Mouse (Mus musculus) stomach, postnatal 0 days (tissue): Measurements from ENCODE around the gene Gmnn. TPM values are rescaled to one million over a fixed set of nuclear protein-coding genes. Genes with fewer than 3 reads are reported as not detected.
"Not testable (repeated sequence)": the region's sequence is repeated elsewhere in the genome, so short reads cannot be mapped to it uniquely, and the experiment has no call there.

ENCODE experiments used
- ATAC-seq: fragments of 200-750 bp; cut with Nextera tagmentation; 2 replicates; pipeline ENCODE4 v1.8.0; 2017; ENCODE audit not compliant: low FRiP score, low TSS enrichment
- DNase-seq: peaks from one replicate; pipeline ENCODE4 v3.0.0-alpha.2; 2016; ENCODE audit warnings: low spot score
- H3K27ac ChIP-seq: fragments of 300-500 bp; sonication (generic); replicated peaks from 2 replicates; pipeline ENCODE4 v1.5.1; 2014; ENCODE audit warnings: mild to moderate bottlenecking, control low read depth
- H3K27me3 ChIP-seq: fragments of 300-500 bp; sonication (generic); 2 replicates; pipeline ENCODE4 v1.6.1; 2014; ENCODE audit warnings: low read length; ENCODE audit not compliant: control insufficient read depth, insufficient read depth
- H3K36me3 ChIP-seq: fragments of 300-500 bp; sonication (generic); 2 replicates; pipeline ENCODE4 v1.6.1; 2014; ENCODE audit warnings: low read length, mixed read lengths; ENCODE audit not compliant: control insufficient read depth, insufficient read depth
- H3K4me1 ChIP-seq: fragments of 300-500 bp; sonication (generic); replicated peaks from 2 replicates; pipeline ENCODE4 v1.6.1; 2014; ENCODE audit warnings: antibody characterized with exemption; ENCODE audit not compliant: control insufficient read depth, insufficient read depth
- H3K4me2 ChIP-seq: fragments of 300-500 bp; sonication (generic); replicated peaks from 2 replicates; pipeline ENCODE4 v1.6.1; 2014; ENCODE audit warnings: low read depth, mild to moderate bottlenecking, control low read depth, moderate library complexity
- H3K4me3 ChIP-seq: fragments of 300-500 bp; sonication (generic); 2 replicates; pipeline ENCODE4 v1.5.1; 2014; ENCODE audit warnings: low read depth, low read length, control low read depth
- H3K9ac ChIP-seq: fragments of 300-500 bp; sonication (generic); 2 replicates; pipeline ENCODE4 v1.6.1; 2014; ENCODE audit warnings: mild to moderate bottlenecking, low read length, control low read depth, mixed read lengths
- H3K9me3 ChIP-seq: fragments of 300-500 bp; sonication (generic); 2 replicates; pipeline ENCODE4 v1.6.1; 2016; ENCODE audit warnings: low read length; ENCODE audit not compliant: control insufficient read depth
- CTCF ChIP-seq: IDR thresholded peaks from 2 replicates; pipeline ENCODE4 v1.5.1; 2016; ENCODE audit warnings: antibody characterized with exemption, low read depth, mild to moderate bottlenecking, moderate library complexity
- EP300 ChIP-seq: optimal IDR thresholded peaks from 2 replicates; pipeline ENCODE3; 2016; ENCODE audit warnings: antibody characterized with exemption
- WGBS: fragments of 180-500 bp; shearing (Covaris S2); extraction: QIAGEN DNeasy Blood & Tissue Kit; methylation state at CpG from one replicate; pipeline ENCODE4 v1.1.7; 2014; 5-methylcytosine and 5-hydroxymethylcytosine counted together
- polyA plus RNA-seq: library from polyadenylated mRNA; unstranded; fragments of >200 nt; fragmentation: Nextera tagmentation; extraction: Ambion mirVana; gene quantifications from 2 replicates; pipeline ENCODE4 v1.2.1, GENCODE M21; 2015

Gene Gmnn
- polyA plus RNA-seq, 1 experiment from 2014 or later = 43.3 TPM

- WGBS = 85% methylated on average over 5 of the region's 5 CpGs
- H3K9me3 ChIP-seq = no peaks in the 10 kb centered on the region
Observed at GRCm38 (mm10) chr13:24787477-24787876, 25.8 kb upstream of the Gmnn start.

GRCm38 (mm10) chr13:24786014-24786490, 24.3 kb upstream of the Gmnn start:
- Histone ChIP-seq H3K27me3 (no peaks in the 10 kb centered on the region), H3K4me3 (no peak overlapping the region), H3K9ac (no peak overlapping the region), H3K4me1 (no peaks in the 10 kb centered on the region), H3K9me3 (no peaks in the 10 kb centered on the region), H3K27ac (no peak overlapping the region), H3K4me2 (no peak overlapping the region), H3K36me3 (no peaks in the 10 kb centered on the region)
- WGBS = 53% methylated on average over 11 of the region's 11 CpGs
- ATAC-seq (no peak), DNase-seq (no peak)
- TF ChIP-seq CTCF (no peak), EP300 (no peak)

More at GRCm38 (mm10) chr13:24787477-24787876, 25.8 kb upstream of the Gmnn start:
- H3K4me2 ChIP-seq = no peak overlapping the region
- no peak overlapping the region for H3K27ac ChIP-seq
- no peak overlapping the region for H3K9ac ChIP-seq
- ATAC-seq (no peak), DNase-seq (no peak)
- no peaks in the 10 kb centered on the region for H3K36me3 ChIP-seq
- H3K27me3 ChIP-seq = no peaks in the 10 kb centered on the region
- no peaks in the 10 kb centered on the region for H3K4me1 ChIP-seq
- no peak overlapping the region for H3K4me3 ChIP-seq
- TF ChIP-seq EP300 (no peak), CTCF (no peak)

GRCm38 (mm10) chr13:24781916-24782315, 20.2 kb upstream of the Gmnn start:
- Histone ChIP-seq H3K4me3 (no peak overlapping the region), H3K9me3 (no peaks in the 10 kb centered on the region), H3K36me3 (no peaks in the 10 kb centered on the region), H3K27me3 (no peaks in the 10 kb centered on the region), H3K27ac (no peak overlapping the region), H3K9ac (no peak overlapping the region), H3K4me1 (no peaks in the 10 kb centered on the region), H3K4me2 (no peak overlapping the region)
- TF ChIP-seq CTCF (no peak), EP300 (no peak)
- ATAC-seq (peak; percentile 56; the same call in 1 of the 2 replicates), DNase-seq (no peak)
- 46% methylated on average over 5 of the region's 5 CpGs for WGBS

GRCm38 (mm10) chr13:24778706-24779380, 17.1 kb upstream of the Gmnn start:
- Histone ChIP-seq H3K36me3 (no peaks in the 10 kb centered on the region), H3K27me3 (no peaks in the 10 kb centered on the region), H3K4me2 (no peak overlapping the region), H3K9ac (no peak overlapping the region), H3K27ac (no peak overlapping the region), H3K4me3 (no peak overlapping the region), H3K9me3 (no peaks in the 10 kb centered on the region), H3K4me1 (no peaks in the 10 kb centered on the region)
- ATAC-seq (no peak), DNase-seq (no peak)
- no peak for TF ChIP-seq CTCF
- TF ChIP-seq EP300 = no peak
- WGBS = 80% methylated on average over 8 of the region's 8 CpGs

GRCm38 (mm10) chr13:24778026-24778425, 16.3 kb upstream of the Gmnn start:
- Histone ChIP-seq H3K27me3 (no peaks in the 10 kb centered on the region), H3K4me3 (no peak overlapping the region), H3K27ac (no peak overlapping the region), H3K9me3 (no peaks in the 10 kb centered on the region), H3K4me2 (no peak overlapping the region), H3K36me3 (no peaks in the 10 kb centered on the region), H3K4me1 (no peaks in the 10 kb centered on the region), H3K9ac (no peak overlapping the region)
- 73% methylated on average over 2 of the region's 2 CpGs for WGBS
- TF ChIP-seq CTCF (no peak), EP300 (no peak)
- no peak for ATAC-seq
- DNase-seq = no peak

GRCm38 (mm10) chr13:24776146-24776844, 14.6 kb upstream of the Gmnn start:
- Histone ChIP-seq H3K9me3 (no peaks in the 10 kb centered on the region), H3K4me2 (no peak overlapping the region), H3K36me3 (no peaks in the 10 kb centered on the region), H3K27me3 (no peaks in the 10 kb centered on the region), H3K4me3 (no peak overlapping the region), H3K9ac (no peak overlapping the region), H3K4me1 (no peaks in the 10 kb centered on the region), H3K27ac (no peak overlapping the region)
- peak; percentile 44 for DNase-seq
- ATAC-seq = peak; percentile 74
- TF ChIP-seq EP300 = no peak
- TF ChIP-seq CTCF = peak; percentile 92
- 51% methylated on average over 7 of the region's 7 CpGs for WGBS

- H3K4me3 ChIP-seq, H3K27ac ChIP-seq, H3K4me2 ChIP-seq, H3K9me3 ChIP-seq, DNase-seq, H3K27me3 ChIP-seq, ATAC-seq, H3K9ac ChIP-seq, H3K4me1 ChIP-seq, H3K36me3 ChIP-seq: not testable (repeated sequence)
- WGBS = 91% methylated on average over 10 of the region's 10 CpGs
Observed at GRCm38 (mm10) chr13:24771482-24771881, 9.8 kb upstream of the Gmnn start.

- not testable (repeated sequence) for DNase-seq
- 68% methylated on average over 4 of the region's 4 CpGs for WGBS
Observed at GRCm38 (mm10) chr13:24767809-24768208, 6.1 kb upstream of the Gmnn start.

More at GRCm38 (mm10) chr13:24767809-24768208, 6.1 kb upstream of the Gmnn start:
- H3K9me3 ChIP-seq, H3K9ac ChIP-seq, H3K27ac ChIP-seq, H3K4me3 ChIP-seq, H3K4me2 ChIP-seq, ATAC-seq, H3K36me3 ChIP-seq, H3K4me1 ChIP-seq, H3K27me3 ChIP-seq: not testable (repeated sequence)
